Mouse (Mus musculus) urinary bladder, adult 18-20 months (tissue): ENCODE measurements at regions not wholly inside any gene's neighbourhood (a gene's known extent, or its start where the extent isn't known, plus 50 kb on each side); places are given as distances from the start of the nearest gene placed in this dataset.
A peak's percentile ranks its signal among the peaks of the same experiment; 100 is the strongest.

Experiments
- DNase-seq, 2 experiments: peaks; one replicate each; pipeline ENCODE4 v3.0.0; 2022; ENCODE audit warnings: low spot score in 2 of 2, mixed read lengths in 2 of 2

DNA sequence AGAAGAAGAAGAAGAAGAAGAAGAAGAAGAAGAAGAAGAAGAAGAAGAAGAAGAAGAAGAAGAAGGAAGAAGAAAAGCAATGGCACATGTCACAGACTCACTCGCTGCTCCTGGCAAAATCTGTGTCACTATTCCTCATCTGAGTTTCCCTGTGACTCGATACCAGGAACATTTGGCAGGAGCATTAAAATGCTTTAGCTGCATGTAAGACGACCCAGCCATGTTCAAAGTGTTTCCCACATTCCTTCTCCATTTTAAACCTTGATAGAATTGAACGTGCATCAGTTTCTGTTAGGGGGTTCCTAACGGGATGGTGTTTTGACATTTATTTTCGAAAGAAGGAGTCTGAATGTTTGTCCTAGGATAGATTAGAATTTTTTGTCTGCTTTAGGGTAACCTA, 51.2 kb upstream of the Pja2 start:
- no peak for DNase-seq

DNA sequence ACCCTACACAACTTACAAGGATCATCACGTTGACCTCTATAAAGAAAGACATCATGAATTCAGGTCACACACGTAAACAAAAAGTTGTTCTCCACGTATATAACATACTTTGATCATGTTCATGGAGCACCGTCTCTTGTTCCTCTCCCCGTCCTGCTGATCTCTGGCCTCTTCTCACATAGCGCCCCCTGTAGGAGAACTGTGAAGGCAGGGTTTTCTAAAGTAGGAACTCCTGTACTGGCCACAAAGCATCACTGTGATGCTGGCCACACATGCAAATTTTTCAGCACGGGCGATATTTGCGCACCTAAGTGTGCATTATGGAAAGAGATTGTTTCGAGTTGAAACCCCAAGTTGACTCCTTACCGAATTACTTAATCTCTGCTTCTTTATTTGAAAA, 51.9 kb upstream of the Pja2 start:
- no peak for DNase-seq

DNA sequence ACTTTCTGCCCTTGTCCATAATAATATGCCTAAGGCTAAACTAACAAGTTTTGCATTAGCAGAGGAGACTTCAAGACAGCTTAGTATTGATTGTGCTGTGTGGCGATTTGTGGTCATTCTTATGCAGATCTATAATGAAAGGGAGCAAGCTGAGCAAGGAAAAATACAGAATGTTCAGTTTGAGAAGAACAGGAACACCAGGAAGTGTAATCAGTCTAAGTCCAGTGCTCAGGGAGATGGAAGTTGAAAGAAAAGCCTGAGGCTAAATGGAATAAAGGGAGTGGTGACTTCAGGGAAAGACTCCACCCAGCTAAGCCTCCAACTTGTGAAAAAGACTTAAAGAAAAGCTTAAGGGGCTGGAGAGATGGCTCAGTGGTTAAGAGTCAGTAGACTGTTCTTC, 58.6 kb upstream of the Pja2 start:
- DNase-seq: no peak

DNA sequence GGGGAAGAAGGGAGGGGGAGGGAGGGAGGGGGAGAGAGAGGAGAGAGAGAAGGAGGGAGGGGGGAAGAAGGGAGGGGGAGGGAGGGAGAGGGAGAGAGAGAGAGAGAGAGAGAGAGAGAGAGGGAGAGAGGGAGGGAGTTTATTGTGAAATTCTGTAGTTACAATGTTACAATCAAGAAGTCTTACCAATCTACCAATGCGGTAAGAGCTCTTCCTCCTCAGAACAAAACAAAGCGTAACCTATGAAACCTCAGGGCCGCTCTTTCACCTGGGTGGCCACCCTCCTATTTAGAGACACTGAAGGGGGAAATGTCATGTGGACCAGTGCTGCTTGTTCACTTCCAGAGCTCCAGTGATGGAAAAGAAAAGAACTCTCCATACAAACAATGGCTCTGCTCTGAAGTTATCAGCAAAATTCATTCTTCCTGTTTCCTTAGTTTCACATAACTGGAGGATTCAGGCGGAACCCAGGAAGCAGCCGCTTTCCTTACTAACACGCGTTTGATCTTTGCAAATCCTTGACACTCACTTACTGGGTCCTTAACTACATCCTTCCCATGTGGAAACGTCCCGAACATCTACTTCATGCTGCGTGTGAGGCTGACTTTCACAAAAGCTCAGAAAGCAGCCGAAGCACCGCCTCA, 65.7 kb upstream of the Pja2 start:
- DNase-seq: no peak

DNA sequence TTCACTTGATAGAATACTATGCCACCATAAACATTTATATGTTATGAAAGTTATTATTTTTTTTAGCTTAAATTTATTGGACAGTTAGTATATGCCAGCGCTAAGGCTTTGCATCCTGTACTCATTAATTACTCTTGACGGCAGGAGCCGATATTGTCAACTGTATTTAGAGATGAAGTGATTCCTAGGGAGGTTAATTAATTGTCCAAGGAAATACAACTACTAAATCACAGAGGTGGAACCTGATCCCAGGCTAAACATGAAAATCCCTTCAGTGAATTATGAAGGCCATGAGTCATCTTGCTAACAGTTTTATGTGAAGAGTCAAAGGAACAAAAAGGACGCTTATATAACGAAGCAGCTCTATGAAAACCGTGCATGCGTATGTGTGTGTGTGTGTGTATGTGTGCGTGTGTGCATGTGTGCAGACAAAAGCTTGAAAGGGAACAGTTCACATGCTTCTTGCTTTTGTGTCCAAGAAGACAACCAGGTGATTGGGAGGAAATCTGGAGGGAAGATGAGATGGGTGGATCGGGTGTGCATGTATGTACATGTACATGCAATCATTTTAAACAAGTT, 66.5 kb upstream of the Pja2 start:
- DNase-seq: peak in 1 of 2 experiments; percentile 5

DNA sequence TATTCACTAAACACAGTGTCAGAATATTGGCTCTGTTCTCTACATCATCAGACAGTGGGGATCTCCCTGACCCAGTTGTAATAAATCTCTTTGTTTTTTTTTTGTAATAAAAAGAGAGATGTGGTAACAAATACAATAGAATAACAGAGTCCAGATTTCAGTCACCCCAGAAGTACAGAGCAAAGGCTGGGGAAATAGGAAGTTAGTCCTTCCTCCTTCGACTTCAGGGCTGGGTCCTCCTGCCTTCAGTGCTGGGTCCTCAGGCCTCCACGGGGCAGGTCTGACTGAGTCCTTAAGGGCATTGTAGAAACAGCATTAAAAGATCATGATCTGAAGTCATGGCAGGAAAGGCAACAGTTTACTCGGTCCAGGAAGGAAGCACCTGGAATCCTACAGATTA, 67.0 kb upstream of the Pja2 start:
- no peak for DNase-seq

DNA sequence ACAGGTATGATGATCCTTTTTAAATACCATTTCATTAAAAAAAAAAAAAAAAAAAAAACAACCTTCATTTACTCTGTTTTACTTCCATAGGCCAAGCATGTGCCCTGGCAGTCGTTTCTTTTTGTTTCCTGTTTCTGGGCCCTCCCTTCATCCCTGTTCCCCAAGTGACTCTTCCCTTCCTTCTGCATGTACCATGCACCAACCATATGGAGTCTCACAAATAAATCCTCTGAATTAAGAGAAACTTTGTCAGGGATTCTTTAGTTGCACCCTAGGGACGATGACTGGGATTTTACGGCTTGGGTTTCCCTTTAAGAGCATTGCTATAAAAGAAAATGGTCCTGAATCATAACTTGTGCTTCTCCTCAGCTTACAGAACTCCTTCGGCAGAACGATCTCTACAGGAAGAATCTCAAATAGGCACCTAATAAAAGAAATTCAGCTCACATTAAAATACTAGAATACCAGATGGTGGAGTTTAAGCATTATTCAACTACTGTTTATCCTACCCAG, 75.1 kb upstream of the Pja2 start:
- DNase-seq: no peak

DNA sequence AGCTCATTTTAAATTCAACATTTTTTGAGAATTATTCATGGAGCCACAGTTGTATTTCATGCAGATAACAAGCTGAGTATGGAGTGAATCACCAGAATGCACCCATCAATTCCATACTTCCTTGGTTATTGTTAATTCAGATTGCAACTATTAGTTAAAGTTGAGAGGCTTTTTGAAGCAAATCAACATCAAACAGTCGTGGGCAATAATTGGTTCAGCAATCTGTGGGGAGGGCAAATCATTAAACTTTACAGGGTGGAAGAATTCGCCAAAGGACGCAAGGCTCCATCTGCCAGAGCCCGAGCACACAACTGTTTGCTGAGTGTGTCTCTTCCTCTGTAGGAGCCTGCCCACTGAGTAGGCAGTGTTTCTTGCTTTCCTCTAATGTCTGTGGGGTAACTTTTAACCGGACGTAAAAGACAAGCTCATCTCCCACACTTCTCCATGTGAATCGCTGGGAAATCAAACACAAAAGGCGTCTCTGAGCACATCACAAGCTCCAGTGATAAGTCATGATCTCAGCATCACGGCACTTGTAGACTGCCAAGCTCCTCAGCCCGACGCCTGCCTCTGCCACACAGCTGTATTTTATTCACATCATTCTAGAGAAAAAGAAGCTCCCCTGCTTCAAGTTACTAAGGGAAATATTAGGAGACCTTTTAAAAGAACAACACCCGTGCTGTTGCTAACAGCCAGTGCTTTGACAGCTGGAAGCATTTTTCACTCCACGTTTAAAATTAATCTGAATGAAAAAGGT, 75.7 kb upstream of the Pja2 start:
- DNase-seq: no peak

DNA sequence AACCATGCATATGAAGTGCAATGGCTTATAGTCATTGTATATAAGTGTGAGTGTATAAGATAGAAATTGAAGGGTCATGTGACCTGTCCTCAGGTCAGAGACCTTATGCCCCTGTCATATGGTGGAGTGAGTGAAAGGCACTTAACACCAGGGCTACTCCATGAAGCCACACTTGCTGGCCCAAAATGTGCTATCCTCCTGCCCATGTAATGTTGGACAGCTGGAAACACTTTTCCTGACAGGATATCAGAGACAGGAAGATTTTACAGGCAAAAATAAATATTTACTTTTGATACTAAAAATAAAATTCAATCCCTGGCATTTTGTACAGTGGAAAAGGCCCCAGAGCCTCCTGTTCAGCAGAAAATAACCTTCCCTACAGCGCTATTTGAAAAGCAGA, 94.1 kb upstream of the Pja2 start:
- DNase-seq: no peak

DNA sequence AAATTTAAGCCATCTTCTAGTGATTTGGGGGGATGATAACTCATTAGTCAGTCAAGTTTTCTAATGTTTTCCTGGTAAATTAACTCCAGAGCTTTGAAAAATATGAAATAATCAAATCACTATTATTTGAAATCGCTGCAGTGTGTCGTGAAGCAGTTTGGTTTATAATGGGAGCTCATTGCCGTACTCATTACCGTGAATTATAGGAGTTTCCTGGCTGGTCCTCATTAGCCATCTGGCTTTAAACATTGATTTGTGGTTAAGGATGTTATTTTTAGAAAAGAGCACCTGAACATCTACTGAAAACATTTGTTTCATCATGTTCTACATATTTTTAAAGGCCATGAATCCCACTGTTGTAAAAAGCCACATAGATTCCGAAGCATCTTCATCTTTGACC, 94.8 kb upstream of the Pja2 start:
- no peak for DNase-seq

DNA sequence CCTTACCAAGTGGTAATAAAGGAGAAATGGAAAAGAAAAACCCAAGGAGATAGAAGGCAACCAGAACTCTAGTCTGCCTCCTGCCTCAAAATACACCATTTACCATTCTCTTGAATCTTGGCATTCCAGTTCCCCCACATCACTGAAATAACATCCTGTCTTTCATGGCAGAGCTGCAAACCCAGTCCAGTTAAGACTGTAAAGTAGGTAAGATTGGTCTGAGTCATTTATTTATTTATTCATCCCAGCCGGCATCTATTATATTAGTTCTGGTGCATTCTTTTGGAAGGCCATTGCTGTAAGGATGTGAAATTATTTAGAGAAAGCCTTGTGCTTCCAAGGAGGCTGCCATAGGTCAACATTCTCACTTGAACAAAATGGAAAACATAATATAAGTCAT, 107.9 kb upstream of the Pja2 start:
- DNase-seq: no peak

DNA sequence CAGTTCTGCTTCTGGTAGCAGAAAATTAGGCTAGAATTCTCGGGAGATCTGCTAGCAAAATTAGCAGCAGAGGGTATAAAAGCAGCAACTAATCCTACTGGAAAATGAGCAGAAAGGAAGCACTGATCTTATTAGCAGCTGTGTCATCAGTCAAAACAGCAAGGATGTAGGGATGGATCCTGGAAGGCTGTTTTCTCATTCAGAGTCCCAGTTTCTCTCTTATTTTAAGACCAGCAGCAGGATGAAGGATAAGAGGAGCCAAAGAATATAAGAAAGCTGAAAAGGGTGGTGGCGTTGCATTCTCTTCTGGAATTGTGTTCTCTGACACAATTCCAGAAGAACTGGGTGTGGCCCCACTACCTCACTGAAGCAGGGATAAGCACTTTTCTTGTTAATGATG, 123.0 kb upstream of the Pja2 start:
- no peak for DNase-seq

DNA sequence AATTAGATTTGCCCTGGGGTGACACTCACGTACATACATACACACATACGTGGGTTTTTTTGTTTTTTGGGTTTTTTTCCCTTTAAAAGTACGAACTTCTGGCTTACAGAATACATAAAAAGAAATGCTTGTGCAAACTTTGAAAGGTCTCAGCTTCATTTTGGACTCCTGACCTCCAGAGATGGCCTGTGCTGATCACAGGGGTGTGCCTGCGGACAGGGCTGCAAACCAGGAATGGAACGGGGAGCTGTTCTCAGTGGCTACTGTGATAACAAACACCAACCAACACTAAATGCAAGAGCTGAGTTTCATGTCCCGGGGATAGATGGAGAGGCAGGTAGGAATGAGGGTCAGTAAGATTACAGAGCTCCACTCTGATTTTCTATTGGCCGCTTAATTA, 134.3 kb upstream of the Man2a1 start:
- no peak for DNase-seq

DNA sequence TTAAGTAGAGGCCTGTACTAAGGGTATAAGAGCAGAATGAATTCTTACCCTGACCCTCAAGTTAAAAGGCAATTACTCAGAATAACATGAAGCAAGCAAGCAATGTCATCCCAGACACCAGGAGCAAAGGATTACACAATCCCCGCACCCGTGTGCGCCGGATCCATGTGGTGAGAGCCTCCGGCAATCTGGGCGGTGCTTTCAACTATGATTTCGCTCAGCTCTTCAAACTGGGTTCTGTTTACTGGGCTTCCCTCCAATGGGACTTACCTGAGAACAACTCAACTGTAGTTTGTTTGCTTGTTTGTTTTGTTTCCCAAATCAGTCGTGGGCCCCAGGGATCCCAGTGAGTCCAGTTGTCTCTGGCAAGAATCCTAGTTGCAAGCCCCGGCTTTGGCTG, 133.8 kb upstream of the Man2a1 start:
- DNase-seq: no peak

DNA sequence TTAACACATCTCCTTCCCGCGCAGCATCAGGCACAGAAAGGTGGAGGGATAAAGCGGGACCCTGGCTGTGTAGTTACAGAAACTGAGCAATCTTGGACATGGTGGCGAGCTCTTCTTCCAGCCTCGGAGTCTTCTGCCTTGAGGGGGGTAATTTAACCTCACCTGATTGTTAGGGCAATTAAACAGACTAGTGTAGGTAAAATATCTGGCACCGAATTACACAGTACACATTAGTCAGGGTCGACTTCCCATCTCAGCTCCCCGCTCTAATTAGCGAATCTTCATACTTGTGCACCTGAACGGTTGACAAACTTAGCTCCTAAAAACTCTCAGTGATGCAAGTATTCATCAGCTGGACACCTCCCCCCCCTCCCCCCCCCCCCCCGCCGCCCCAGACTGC, 133.2 kb upstream of the Man2a1 start:
- DNase-seq: no peak

DNA sequence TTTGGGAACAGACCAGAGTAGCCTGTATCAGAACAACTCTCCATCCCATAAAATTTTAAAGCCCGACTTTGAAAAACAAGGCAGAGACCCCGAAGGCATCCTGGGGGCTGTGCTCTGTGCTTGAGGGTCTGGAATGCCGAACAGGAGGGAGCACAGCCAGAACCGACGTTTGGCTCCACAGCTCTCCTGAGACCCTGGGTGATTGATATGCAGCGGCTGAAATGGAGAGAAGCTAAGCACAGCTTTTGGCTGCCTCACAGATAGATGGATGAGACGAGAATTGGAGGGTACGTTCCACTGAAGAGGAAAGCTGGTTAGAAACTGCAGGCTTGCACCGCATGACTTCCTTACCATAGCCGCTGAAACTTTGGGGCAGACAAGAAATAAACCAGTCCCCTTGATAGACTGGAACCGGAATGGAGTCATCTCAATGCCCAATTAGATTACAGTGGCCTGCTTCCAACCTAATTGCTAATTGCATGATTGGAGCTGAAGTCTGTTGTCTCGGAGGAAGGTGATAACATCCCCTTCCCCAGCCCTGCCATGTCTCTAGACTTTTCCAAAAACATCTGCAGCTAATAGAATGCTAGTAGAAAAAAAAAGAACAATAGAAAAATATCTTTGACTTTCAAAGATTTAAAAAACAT, 130.7 kb upstream of the Man2a1 start:
- no peak for DNase-seq

DNA sequence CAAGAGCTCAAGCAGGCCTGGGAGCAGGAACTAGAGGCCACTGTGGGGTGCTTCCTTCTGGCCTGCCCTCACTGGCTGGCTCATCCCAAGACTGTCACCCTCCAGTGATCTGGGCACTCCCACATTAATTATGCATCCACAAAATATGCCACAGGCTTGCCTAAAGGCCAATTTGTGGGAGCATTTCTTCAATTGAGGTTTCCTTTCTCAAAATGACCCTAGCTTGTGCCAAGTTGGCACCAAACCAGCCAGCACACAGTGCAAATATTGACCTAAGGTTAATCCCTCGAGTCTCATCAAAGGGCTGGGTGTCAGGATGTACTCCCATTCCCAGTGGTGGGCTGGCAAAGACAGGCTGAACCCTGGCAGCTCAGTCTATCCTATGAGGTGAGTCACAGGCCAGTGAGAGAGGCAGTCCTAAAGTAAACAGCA, 119.9 kb upstream of the Man2a1 start:
- DNase-seq: no peak

DNA sequence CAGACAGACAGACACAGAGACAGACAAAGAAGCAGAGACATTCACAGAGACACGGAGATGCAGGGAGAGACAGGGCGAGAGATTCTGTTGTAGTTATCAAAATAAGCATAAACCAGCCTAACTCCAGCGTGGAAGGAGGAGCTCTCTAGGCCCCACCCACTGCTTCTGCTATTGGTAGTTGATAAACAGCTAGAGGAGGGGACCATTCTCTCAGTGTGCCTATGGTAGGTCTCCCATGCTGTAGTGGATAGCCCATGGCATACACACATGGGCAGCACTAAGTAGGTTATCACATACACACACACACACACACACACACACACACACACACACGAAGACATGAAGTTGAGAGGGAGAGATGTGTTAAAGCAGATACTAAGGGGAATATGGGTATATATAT, 115.7 kb upstream of the Man2a1 start:
- DNase-seq: no peak

DNA sequence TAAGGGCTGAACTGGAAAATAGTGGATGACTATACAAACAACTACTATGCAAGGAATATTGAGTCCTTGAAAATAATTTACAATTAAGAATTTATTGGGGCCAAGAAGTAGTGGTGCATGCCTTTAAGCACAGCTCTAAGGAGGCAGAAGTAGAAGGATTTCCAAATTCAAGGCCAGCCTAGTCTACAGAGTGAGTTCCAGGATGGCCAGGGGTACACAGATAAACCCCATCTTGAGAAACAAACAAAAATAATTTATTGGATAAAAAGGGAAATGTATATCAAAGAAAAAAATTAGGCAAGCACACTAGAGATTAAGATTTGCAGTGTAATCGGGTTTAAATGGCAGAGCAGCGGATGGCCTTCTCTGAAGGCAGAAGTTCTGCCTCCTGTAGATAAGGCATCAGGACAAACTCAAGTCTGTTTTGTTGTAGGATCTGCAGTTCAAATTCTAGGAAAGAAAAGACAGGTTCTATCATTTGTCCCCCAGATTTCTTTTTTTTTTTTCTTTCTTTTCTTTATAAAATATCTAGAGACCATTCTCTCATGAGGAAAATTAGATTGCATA, 110.7 kb upstream of the Man2a1 start:
- DNase-seq: no peak

DNA sequence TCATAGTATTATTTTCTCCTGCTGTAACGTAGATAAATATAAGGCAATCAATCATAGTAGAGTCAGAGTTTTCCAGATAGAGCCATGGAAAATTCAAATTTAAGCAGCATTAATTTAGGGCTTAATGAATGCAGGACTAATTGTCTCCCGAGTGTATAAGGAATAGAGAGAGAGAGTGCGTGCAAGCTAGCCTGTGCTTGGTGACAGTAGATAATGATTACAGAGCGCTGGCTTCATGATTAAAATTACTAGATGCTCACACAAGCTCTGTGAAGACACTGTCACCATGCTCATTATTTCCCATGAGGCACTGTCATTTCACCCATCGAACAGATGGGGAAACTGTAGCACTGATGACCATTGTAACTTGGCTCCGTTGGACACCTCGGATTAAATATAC, 109.9 kb upstream of the Man2a1 start:
- DNase-seq: no peak

DNA sequence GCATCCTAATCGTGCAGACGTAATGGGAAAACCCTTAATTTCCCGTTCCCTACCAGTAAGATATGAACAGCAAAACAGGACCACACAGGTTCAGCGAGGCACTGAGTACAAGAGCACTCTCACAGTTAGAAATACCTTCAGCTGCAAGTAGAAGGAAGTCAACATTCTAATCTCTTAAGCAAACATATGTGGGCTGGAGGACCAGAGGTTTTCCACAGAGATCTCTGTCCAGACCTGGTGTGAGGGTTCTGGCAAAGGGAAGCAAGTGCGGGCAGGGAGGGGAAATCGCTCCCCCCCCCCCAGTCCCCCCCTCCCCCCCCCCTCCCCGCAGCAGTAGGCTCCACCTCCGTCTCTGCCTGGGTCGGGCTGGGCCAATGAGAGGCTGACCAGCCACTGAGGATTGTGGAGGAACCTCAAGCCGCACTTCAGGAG, 108.6 kb upstream of the Man2a1 start:
- peak in 1 of 2 experiments; percentile 7 for DNase-seq

DNA sequence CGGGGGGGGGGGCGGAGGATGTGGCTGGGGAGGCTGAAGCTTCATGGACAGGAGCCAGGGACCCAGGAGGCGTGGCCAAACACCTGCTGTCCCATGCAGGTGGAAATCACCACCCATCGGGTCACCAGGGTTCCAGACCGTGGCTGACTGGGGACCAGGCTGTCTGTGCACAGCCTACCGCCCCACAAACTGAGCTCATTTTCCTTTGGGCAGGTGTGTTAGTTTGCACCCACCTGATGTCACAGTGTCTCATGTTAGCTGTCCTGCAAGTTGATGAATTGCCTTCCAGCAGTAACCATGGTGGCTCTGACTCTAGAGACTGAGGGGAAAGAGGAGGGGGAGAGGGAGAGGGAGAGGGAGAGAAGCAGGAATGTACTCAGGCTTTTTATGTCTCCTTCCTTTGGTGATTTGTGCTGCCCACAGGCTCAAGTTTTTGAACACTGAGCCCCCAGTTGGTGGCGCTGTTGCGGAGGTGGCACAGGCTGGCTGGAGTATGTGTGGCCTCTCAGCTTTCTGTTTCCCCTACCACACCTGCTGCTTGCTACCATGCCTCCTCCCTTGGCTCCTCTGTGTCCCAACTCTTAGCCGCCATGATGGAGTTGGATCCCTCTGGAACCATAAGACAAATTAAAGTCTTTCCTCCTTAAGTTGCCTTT, 107.8 kb upstream of the Man2a1 start:
- no peak for DNase-seq
